Mouse (Mus musculus) small intestine, adult 2 months (tissue): ENCODE results near the gene Rai1. TPM values are rescaled to one million over a fixed set of nuclear protein-coding genes. Genes with fewer than 3 reads are reported as not detected.

Experiments
- H3K27ac ChIP-seq: fragments of 200-500 bp; 2 replicates; pipeline ENCODE4 v1.5.1; 2012; ENCODE audit warnings: low read depth, low read length, control low read depth, inconsistent platforms; ENCODE audit not compliant: insufficient read depth
- H3K27me3 ChIP-seq: fragments of 200-500 bp; 2 replicates; pipeline ENCODE4 v1.6.1; 2012; ENCODE audit warnings: mild to moderate bottlenecking, moderate library complexity, low read length, inconsistent platforms; ENCODE audit not compliant: control insufficient read depth, insufficient read depth
- H3K36me3 ChIP-seq: fragments of 200-500 bp; 2 replicates; pipeline ENCODE4 v1.6.1; 2012; ENCODE audit warnings: mild to moderate bottlenecking, low read length, control low read depth, inconsistent platforms; ENCODE audit not compliant: control insufficient read depth, insufficient read depth
- H3K4me1 ChIP-seq: fragments of 200-500 bp; 2 replicates; pipeline ENCODE4 v1.6.1; 2012; ENCODE audit warnings: low read length, inconsistent platforms, mixed read lengths; ENCODE audit not compliant: control insufficient read depth, insufficient read depth, insufficient read length
- H3K4me3 ChIP-seq: fragments of 200-500 bp; 2 replicates; pipeline ENCODE4 v1.5.1; 2012; ENCODE audit warnings: low read depth, mild to moderate bottlenecking, control low read depth, inconsistent platforms, low read length, moderate library complexity
- CTCF ChIP-seq: fragments of 200-500 bp; IDR thresholded peaks from 2 replicates; pipeline ENCODE4 v1.5.1; 2012; ENCODE audit warnings: low read depth, mild to moderate bottlenecking, control low read depth, inconsistent platforms, low read length, moderate library complexity, mixed read lengths; ENCODE audit not compliant: insufficient replicate concordance, insufficient read length; ENCODE audit errors: extremely low read depth
- POLR2A ChIP-seq: fragments of 200-500 bp; IDR thresholded peaks from 2 replicates; pipeline ENCODE4 v1.6.1; 2012; ENCODE audit warnings: low read depth, mild to moderate bottlenecking, control low read depth, inconsistent platforms, low read length, moderate library complexity
- WGBS: fragments of 180-500 bp; shearing (Covaris S2); methylation state at CpG from one replicate; pipeline ENCODE4 v1.1.7; 2018; 5-methylcytosine and 5-hydroxymethylcytosine counted together
- polyA plus RNA-seq: library from polyadenylated mRNA; depleted of rRNA; stranded (reverse); fragments of >200 nt; gene quantifications from 2 replicates; pipeline ENCODE4 v1.2.3, GENCODE M21; 2012

Gene Rai1
- polyA plus RNA-seq, 1 experiment: 24.3 TPM

DNA sequence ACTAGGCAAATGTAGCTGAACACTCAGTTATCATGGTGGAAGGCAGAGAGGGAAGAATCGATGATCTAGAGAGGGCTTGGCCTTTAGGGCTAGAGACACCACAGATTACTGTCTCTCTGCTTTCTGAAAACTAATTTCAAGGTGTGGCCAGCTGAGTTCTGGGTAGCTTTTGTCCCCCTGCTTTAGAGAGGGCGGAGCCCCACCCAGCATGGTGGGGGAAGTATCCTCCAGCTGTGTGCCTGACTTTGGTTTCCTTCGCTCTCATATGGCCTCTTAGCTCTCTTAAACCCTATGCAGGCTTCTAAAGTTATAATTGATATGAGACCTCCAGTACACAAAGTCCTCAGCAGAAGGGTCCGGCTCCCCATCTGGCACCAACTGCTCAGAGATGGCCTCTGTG, 58.5 kb downstream of the Rai1 start:
- H3K4me1 ChIP-seq: no peaks in the 10 kb centered on the region
- H3K4me3 ChIP-seq: no peak overlapping the region
- H3K36me3 ChIP-seq: no peaks in the 10 kb centered on the region
- H3K27ac ChIP-seq: no peak overlapping the region
- no peaks in the 10 kb centered on the region for H3K27me3 ChIP-seq
- WGBS: 87% methylated on average over 4 of the region's 4 CpGs
- no peak for TF ChIP-seq POLR2A
- TF ChIP-seq CTCF: no peak

DNA sequence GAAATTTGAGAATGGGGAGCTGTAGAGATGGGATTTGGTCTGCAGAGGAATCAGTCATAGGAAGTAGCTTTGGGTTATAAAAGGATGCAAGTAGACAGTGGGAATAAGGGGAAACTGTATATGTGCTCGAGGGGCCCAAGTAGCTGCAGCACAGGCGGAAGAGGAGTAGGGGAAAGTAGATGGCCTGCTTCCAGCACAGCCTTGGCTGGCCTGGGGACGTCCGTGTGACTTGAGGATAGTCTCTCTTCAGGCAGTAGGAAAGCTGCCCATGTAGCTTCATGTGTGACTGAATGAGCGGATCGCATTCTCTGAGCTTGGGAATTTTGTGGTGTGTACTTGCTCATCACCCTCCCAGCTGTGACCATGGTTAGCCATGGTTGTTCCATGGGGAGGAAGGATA, 59.6 kb downstream of the Rai1 start:
- Histone ChIP-seq H3K36me3 (no peaks in the 10 kb centered on the region), H3K27me3 (no peaks in the 10 kb centered on the region), H3K27ac (no peak overlapping the region), H3K4me3 (no peak overlapping the region), H3K4me1 (no peaks in the 10 kb centered on the region)
- TF ChIP-seq POLR2A: no peak
- no peak for TF ChIP-seq CTCF
- 81% methylated on average over 6 of the region's 6 CpGs for WGBS

DNA sequence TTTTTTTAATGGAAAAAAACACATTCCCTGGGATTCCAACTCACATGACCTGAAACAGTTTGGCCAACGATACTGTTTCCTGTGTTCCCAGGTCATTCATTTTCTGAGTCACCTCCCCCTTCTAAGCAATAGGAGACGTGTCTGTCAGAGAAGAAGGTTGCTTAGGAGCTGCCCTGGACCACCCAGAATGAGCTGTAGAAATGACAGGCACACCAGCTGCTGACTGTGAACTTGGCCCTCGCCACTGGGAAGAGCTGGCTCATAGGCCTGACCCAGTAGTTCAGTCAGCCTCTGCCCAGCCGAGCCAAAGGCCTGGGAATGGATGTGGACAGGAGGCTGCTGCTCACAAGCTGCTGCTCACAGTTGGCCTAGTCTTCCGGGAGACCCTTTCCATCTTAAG, 60.3 kb downstream of the Rai1 start:
- TF ChIP-seq POLR2A (no peak), CTCF (no peak)
- no peaks in the 10 kb centered on the region for H3K36me3 ChIP-seq
- WGBS: 75% methylated on average over 5 of the region's 5 CpGs
- H3K4me1 ChIP-seq: no peaks in the 10 kb centered on the region
- H3K27ac ChIP-seq: no peak overlapping the region
- no peaks in the 10 kb centered on the region for H3K27me3 ChIP-seq
- H3K4me3 ChIP-seq: no peak overlapping the region

GRCm38 (mm10) chr11:60168780-60169179, 64.0 kb downstream of the Rai1 start:
- Histone ChIP-seq H3K4me3 (no peak overlapping the region), H3K27me3 (no peaks in the 10 kb centered on the region), H3K4me1 (no peaks in the 10 kb centered on the region), H3K27ac (no peak overlapping the region), H3K36me3 (no peaks in the 10 kb centered on the region)
- no peak for TF ChIP-seq POLR2A
- no peak for TF ChIP-seq CTCF
- WGBS: 69% methylated on average over 9 of the region's 9 CpGs

- Histone ChIP-seq H3K36me3 (no peaks in the 10 kb centered on the region), H3K27me3 (no peaks in the 10 kb centered on the region), H3K4me1 (peaks cover 10% of the 10 kb centered on the region; the same call in 1 of the 2 replicates), H3K27ac (no peak overlapping the region), H3K4me3 (no peak overlapping the region)
- TF ChIP-seq CTCF (no peak), POLR2A (no peak)
- 79% methylated on average over 3 of the region's 3 CpGs for WGBS
These were observed 67.3 kb downstream of the Rai1 start for GRCm38 (mm10) chr11:60172074-60172473.

- 83% methylated on average over 10 of the region's 10 CpGs for WGBS
- H3K4me3 ChIP-seq: no peak overlapping the region
- no peak overlapping the region for H3K27ac ChIP-seq
- no peak for TF ChIP-seq CTCF
- TF ChIP-seq POLR2A: no peak
- H3K4me1 ChIP-seq: peaks cover 17% of the 10 kb centered on the region
- no peaks in the 10 kb centered on the region for H3K27me3 ChIP-seq
- no peaks in the 10 kb centered on the region for H3K36me3 ChIP-seq
These were observed 68.9 kb downstream of the Rai1 start for GRCm38 (mm10) chr11:60173606-60174184.

- WGBS: 1% methylated on average over 66 of the region's 66 CpGs
- peak overlapping the region; percentile 62 for H3K4me3 ChIP-seq
- H3K4me1 ChIP-seq: peaks cover 19% of the 10 kb centered on the region
- TF ChIP-seq CTCF: no peak
- TF ChIP-seq POLR2A: no peak
- no peaks in the 10 kb centered on the region for H3K27me3 ChIP-seq
- no peaks in the 10 kb centered on the region for H3K36me3 ChIP-seq
- H3K27ac ChIP-seq: no peak overlapping the region
These were observed 70.8 kb downstream of the Rai1 start for GRCm38 (mm10) chr11:60175371-60176181.
